Mouse (Mus musculus): ENCODE results near the gene Fam151b.

DNA sequence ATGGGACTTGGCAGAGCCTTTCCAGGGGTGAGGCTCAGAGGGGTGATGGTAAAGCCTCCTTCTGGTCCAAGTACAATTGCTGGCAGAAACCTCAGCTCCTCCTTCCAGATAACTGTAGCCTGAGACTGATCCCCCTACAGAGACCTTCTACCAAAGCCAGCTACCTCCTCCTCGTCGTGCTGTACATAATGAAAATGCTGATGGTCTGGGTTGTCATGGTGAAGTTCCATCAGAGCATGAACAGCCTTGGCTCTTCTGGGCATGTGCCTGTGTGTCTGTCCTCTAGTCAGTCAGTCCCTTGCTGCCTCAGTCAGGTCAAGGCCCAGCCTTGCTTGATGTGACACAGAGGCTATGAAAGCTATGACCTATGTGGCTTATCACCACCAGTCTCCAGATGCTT lies 73.3 kb downstream of the Fam151b start:
- TF ChIP-seq CTCF (IDR thresholded peaks at IDR 0.05): no peak
- no peak for TF ChIP-seq EP300 (IDR thresholded peaks at IDR 0.05)

Measured in lung, postnatal 0 days (tissue).